Mouse (Mus musculus) kidney, adult 2 months (tissue): Measurements from ENCODE around the gene Clic4.

Experiments used
- CTCF ChIP-seq: fragments of 200-500 bp; conservative IDR thresholded peaks from 2 replicates; pipeline ENCODE4 v1.5.1; 2011; ENCODE audit warnings: low read depth, mild to moderate bottlenecking, control low read depth, low read length, moderate library complexity, mixed read lengths; ENCODE audit not compliant: insufficient read depth, insufficient read length
- POLR2A ChIP-seq: fragments of 200-500 bp; IDR thresholded peaks from one replicate; pipeline ENCODE4 v1.6.1; 2011; ENCODE audit warnings: low read depth, low read length, control low read depth

DNA sequence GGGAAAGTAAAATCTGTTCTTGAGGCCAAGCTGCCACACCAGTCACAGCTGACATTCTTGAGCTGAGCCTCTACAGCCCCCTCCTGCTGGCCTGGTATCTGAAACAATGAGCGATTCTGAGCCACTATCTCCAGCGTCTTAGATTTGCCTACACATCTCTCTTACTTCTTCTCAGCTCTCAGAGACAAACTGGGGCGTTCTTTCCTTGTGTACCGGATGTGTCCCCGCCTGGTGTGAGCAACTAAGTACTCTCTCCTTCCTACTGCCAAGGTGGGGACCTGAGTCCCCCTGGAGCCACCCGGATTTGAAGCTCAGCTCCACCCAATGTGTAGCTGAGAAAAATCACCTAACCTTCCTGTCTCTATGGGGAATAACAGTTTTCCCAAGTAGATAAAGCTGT is 19.2 kb upstream of the Clic4 start:
- no peak for TF ChIP-seq POLR2A
- no peak for TF ChIP-seq CTCF
